ENCODE assay signal across 24 mouse cellular contexts in genomic region chr4:71875651-71876050, GRCm38 (mm10).
A peak's percentile ranks its signal among the peaks of the same experiment; 100 is the strongest.
DNase-seq lines count a peak whose midpoint lies in the region; ATAC-seq and TF ChIP-seq lines count a peak whose summit lies in the region.
"Had no signal": no experiment of that assay in that cellular context is flagged by ENCODE, and none has a peak within 500 bp of the region (broad histone marks: within the 10 kb centered on the region; RNA-seq: fewer than 3 reads in every experiment).

No protein-coding gene starts in this region.

- intact Hi-C loops in left cerebral cortex, adult 2 months (cut with DNase I): loop anchor here (1.0 to 10.0 kb wide), 7 partner anchors 35 to 428 kb away; partner anchors contain the start of gene Tle1

- ATAC-seq in frontal cortex, adult (ENCODE audit: low TSS enrichment): peak; percentile 97
- ATAC-seq: forebrain, postnatal 0 days; intestine, embryonic 15.5 days had no signal

- peak overlapping the region; percentile 38; the same call in 1 of the 2 replicates for H3K27ac ChIP-seq in left cerebral cortex, adult 2 months
- no peak overlapping the region for H3K27ac ChIP-seq in kidney, adult 2 months (ENCODE audit: insufficient read depth, low read depth, low read length)
- H3K27ac ChIP-seq: heart, adult 2 months; hindbrain, embryonic 15.5 days; intestine, embryonic 15.5 days; kidney, postnatal 0 days; midbrain, embryonic 12.5 days; neural tube, embryonic 12.5 days had no signal

- no peak for TF ChIP-seq CTCF in left cerebral cortex, adult 2 months (IDR thresholded peaks at IDR 0.05)
- no peak for TF ChIP-seq CTCF in kidney, adult 2 months (conservative IDR thresholded peaks at IDR 0.05; ENCODE audit: insufficient read depth, insufficient read length, low read depth, low read length)

- TF ChIP-seq POLR2A in kidney, adult 2 months (IDR thresholded peaks at IDR 0.05; ENCODE audit: low read depth, low read length): no peak

- no peak overlapping the region for H3K4me3 ChIP-seq in left cerebral cortex, adult 2 months
- no peak overlapping the region for H3K4me3 ChIP-seq in kidney, adult 2 months (ENCODE audit: insufficient read depth, low read depth, low read length)
- H3K4me3 ChIP-seq: heart, adult 2 months; hindbrain, embryonic 15.5 days; intestine, embryonic 15.5 days; midbrain, embryonic 12.5 days; neural tube, embryonic 12.5 days had no signal

- no peaks in the 10 kb centered on the region for H3K27me3 ChIP-seq in kidney, adult 2 months (replicated peaks; ENCODE audit: control insufficient read depth, insufficient read depth, low read length)
- H3K27me3 ChIP-seq: hindbrain, embryonic 15.5 days; intestine, embryonic 15.5 days; midbrain, embryonic 12.5 days; neural tube, embryonic 12.5 days had no signal

- DNase-seq in frontal cortex, postnatal 25 days (ENCODE audit: low spot score in 2 of 2): no peak
- peak; percentile 50 for DNase-seq in right cerebral cortex, adult 18-20 months
- DNase-seq in right cerebral cortex, postnatal 10 days (ENCODE audit: low spot score in 2 of 2): no peak
- DNase-seq in left cerebral cortex, adult 2 months (ENCODE audit: extremely low spot score in 1 of 2, low spot score in 2 of 2): peak in 1 of 2 experiments; percentile 30
- no peak for DNase-seq in kidney, adult 2 months
- no peak for DNase-seq in kidney, postnatal 4 days
- no peak for DNase-seq in adrenal gland, postnatal 10 days
- DNase-seq: adrenal gland, postnatal 25 days; cerebellum, adult 11-12 months; cerebellum, postnatal 14 days; embryo, embryonic 11 days; forebrain, postnatal 0 days; gastrocnemius, postnatal 25 days; heart, adult 2 months; heart, postnatal 36 days; liver; lung, postnatal 10 days had no signal

- WGBS in kidney, adult 2 months: 90% methylated on average over 4 of the region's 4 CpGs

- no peaks in the 10 kb centered on the region for H3K36me3 ChIP-seq in kidney, adult 2 months (ENCODE audit: control insufficient read depth, insufficient read depth, low read length)
- H3K36me3 ChIP-seq: G1E; hindbrain, embryonic 15.5 days; intestine, embryonic 15.5 days; midbrain, embryonic 12.5 days; neural tube, embryonic 12.5 days had no signal

- no peaks in the 10 kb centered on the region for H3K4me1 ChIP-seq in kidney, adult 2 months (ENCODE audit: control insufficient read depth, insufficient read depth, low read length)
- H3K4me1 ChIP-seq: hindbrain, embryonic 15.5 days; intestine, embryonic 15.5 days; midbrain, embryonic 12.5 days; neural tube, embryonic 12.5 days had no signal
